Mouse (Mus musculus) hindbrain, embryonic 10.5 days (tissue): ENCODE results near the gene Gstt2. TPM values are rescaled to one million over a fixed set of nuclear protein-coding genes. Genes with fewer than 3 reads are reported as not detected.
A peak's percentile ranks its signal among the peaks of the same experiment; 100 is the strongest.

Experiments
- DNase-seq: peaks from one replicate; pipeline ENCODE4 v3.0.0-alpha.2; 2017; ENCODE audit warnings: low spot score
- H3K27ac ChIP-seq: fragments of 300-500 bp; sonication (generic); 2 replicates; pipeline ENCODE4 v1.5.1; 2016; ENCODE audit warnings: mild to moderate bottlenecking, moderate library complexity
- H3K27me3 ChIP-seq: fragments of 300-500 bp; sonication (generic); 2 replicates; pipeline ENCODE4 v1.6.1; 2016; ENCODE audit warnings: mild to moderate bottlenecking; ENCODE audit not compliant: poor library complexity, insufficient read depth, severe bottlenecking
- H3K36me3 ChIP-seq: fragments of 300-500 bp; sonication (generic); 2 replicates; pipeline ENCODE4 v1.6.1; 2016; ENCODE audit warnings: mild to moderate bottlenecking, moderate library complexity
- H3K4me1 ChIP-seq: fragments of 300-500 bp; sonication (generic); replicated peaks from 2 replicates; pipeline ENCODE4 v1.6.1; 2016; ENCODE audit warnings: mild to moderate bottlenecking
- H3K4me3 ChIP-seq: fragments of 300-500 bp; sonication (generic); 2 replicates; pipeline ENCODE4 v1.5.1; 2016; ENCODE audit warnings: mild to moderate bottlenecking, moderate library complexity
- H3K9me3 ChIP-seq: fragments of 300-500 bp; sonication (generic); 2 replicates; pipeline ENCODE4 v1.6.1; 2016; ENCODE audit warnings: mild to moderate bottlenecking, moderate library complexity
- WGBS: fragments of 180-500 bp; shearing (Covaris S2); methylation state at CpG from one replicate; pipeline ENCODE4 v1.1.7; 2016; 5-methylcytosine and 5-hydroxymethylcytosine counted together
- polyA plus RNA-seq: library from polyadenylated mRNA; unstranded; fragments of >200 nt; fragmentation: Nextera tagmentation; extraction: Ambion mirVana; gene quantifications from 2 replicates; pipeline ENCODE4 v1.2.1, GENCODE M21; 2016

The Gstt2 gene
- polyA plus RNA-seq, 1 experiment from 2014 or later: 7.9 TPM

- peak overlapping the region; percentile 52 for H3K4me3 ChIP-seq
Measured at GRCm38 (mm10) chr10:75797619-75798175, 39.5 kb downstream of the Gstt2 start.

GRCm38 (mm10) chr10:75796731-75797516 is 40.3 kb downstream of the Gstt2 start:
- Histone ChIP-seq H3K27me3 (peaks cover 24% of the 10 kb centered on the region), H3K4me3 (peak overlapping the region; percentile 52), H3K27ac (peak overlapping the region; percentile 64; the same call in 1 of the 2 replicates), H3K9me3 (no peaks in the 10 kb centered on the region), H3K4me1 (peaks cover 31% of the 10 kb centered on the region), H3K36me3 (no peaks in the 10 kb centered on the region)
- WGBS: 44% methylated on average over 11 of the region's 11 CpGs
- DNase-seq: no peak

More at GRCm38 (mm10) chr10:75797619-75798175, 39.5 kb downstream of the Gstt2 start:
- peaks cover 31% of the 10 kb centered on the region for H3K4me1 ChIP-seq
- H3K27ac ChIP-seq: peak overlapping the region; percentile 64; the same call in 1 of the 2 replicates
- no peaks in the 10 kb centered on the region for H3K36me3 ChIP-seq
- DNase-seq: peak; percentile 42
- WGBS: 2% methylated on average over 12 of the region's 12 CpGs
- no peaks in the 10 kb centered on the region for H3K9me3 ChIP-seq
- H3K27me3 ChIP-seq: peaks cover 24% of the 10 kb centered on the region

- 42% methylated on average over 3 of the region's 3 CpGs for WGBS
- peaks cover 35% of the 10 kb centered on the region for H3K4me1 ChIP-seq
- H3K36me3 ChIP-seq: no peaks in the 10 kb centered on the region
- no peaks in the 10 kb centered on the region for H3K9me3 ChIP-seq
- H3K27me3 ChIP-seq: peaks cover 24% of the 10 kb centered on the region
- no peak overlapping the region for H3K27ac ChIP-seq
- no peak for DNase-seq
- no peak overlapping the region for H3K4me3 ChIP-seq
Measured at GRCm38 (mm10) chr10:75794880-75795279, 42.3 kb downstream of the Gstt2 start.

- no peak overlapping the region for H3K4me3 ChIP-seq
- H3K27me3 ChIP-seq: no peaks in the 10 kb centered on the region
- H3K36me3 ChIP-seq: no peaks in the 10 kb centered on the region
- WGBS: 27% methylated on average over 7 of the region's 7 CpGs
- no peak overlapping the region for H3K27ac ChIP-seq
- DNase-seq: no peak
- H3K9me3 ChIP-seq: no peaks in the 10 kb centered on the region
- H3K4me1 ChIP-seq: peaks cover 16% of the 10 kb centered on the region
Measured at GRCm38 (mm10) chr10:75790773-75791172, 46.5 kb downstream of the Gstt2 start.

- WGBS: 90% methylated on average over 5 of the region's 5 CpGs
- Histone ChIP-seq H3K36me3 (no peaks in the 10 kb centered on the region), H3K27ac (no peak overlapping the region), H3K27me3 (0 out of 2 replicates have a peak, but pooled peaks cover 2% of the 10 kb centered on the region), H3K4me3 (no peak overlapping the region), H3K9me3 (no peaks in the 10 kb centered on the region), H3K4me1 (peaks cover 10% of the 10 kb centered on the region; the same call in 1 of the 2 replicates)
- no peak for DNase-seq
Measured at GRCm38 (mm10) chr10:75789841-75790240, 47.4 kb downstream of the Gstt2 start.

- 80% methylated on average over 6 of the region's 6 CpGs for WGBS
- H3K9me3 ChIP-seq: no peaks in the 10 kb centered on the region
- H3K36me3 ChIP-seq: no peaks in the 10 kb centered on the region
- no peak overlapping the region for H3K4me3 ChIP-seq
- DNase-seq: no peak
- no peak overlapping the region for H3K27ac ChIP-seq
- H3K27me3 ChIP-seq: 0 out of 2 replicates have a peak, but pooled peaks cover 4% of the 10 kb centered on the region
- H3K4me1 ChIP-seq: 0 out of 2 replicates have a peak, but pooled peaks cover 4% of the 10 kb centered on the region
Measured at GRCm38 (mm10) chr10:75789081-75789735, 48.0 kb downstream of the Gstt2 start.

GRCm38 (mm10) chr10:75788277-75788676 is 48.9 kb downstream of the Gstt2 start:
- 95% methylated on average over 8 of the region's 8 CpGs for WGBS
- H3K27me3 ChIP-seq: 0 out of 2 replicates have a peak, but pooled peaks cover 4% of the 10 kb centered on the region
- H3K9me3 ChIP-seq: no peaks in the 10 kb centered on the region
- H3K4me1 ChIP-seq: 0 out of 2 replicates have a peak, but pooled peaks cover 4% of the 10 kb centered on the region
- no peak overlapping the region for H3K4me3 ChIP-seq
- no peak for DNase-seq
- no peak overlapping the region for H3K27ac ChIP-seq
- no peaks in the 10 kb centered on the region for H3K36me3 ChIP-seq

- WGBS: 71% methylated on average over 1 of the region's 1 CpGs
- no peak overlapping the region for H3K27ac ChIP-seq
- peaks cover 28% of the 10 kb centered on the region for H3K27me3 ChIP-seq
- no peaks in the 10 kb centered on the region for H3K36me3 ChIP-seq
- no peak overlapping the region for H3K4me3 ChIP-seq
- no peak for DNase-seq
- no peaks in the 10 kb centered on the region for H3K9me3 ChIP-seq
- peaks cover 9% of the 10 kb centered on the region for H3K4me1 ChIP-seq
Measured at GRCm38 (mm10) chr10:75785442-75785841, 51.8 kb downstream of the Gstt2 start.

Other genes starting within 250 kb of the Gstt2 start
- 0.30 and 0.82 TPM in 2 replicates for gene Ggt5, start 248.1 kb downstream of the Gstt2 start, polyA plus RNA-seq
- 2.0 and 3.0 TPM in 2 replicates for gene Susd2, start 193.4 kb downstream of the Gstt2 start, polyA plus RNA-seq
- 36.8 and 38.4 TPM in 2 replicates for gene Cabin1, start 73.1 kb downstream of the Gstt2 start, polyA plus RNA-seq
- gene Ddt, start 64.0 kb downstream of the Gstt2 start, polyA plus RNA-seq: 94.1 and 95.3 TPM in 2 replicates
- not detected in 2 replicates for gene Gm20441, start 56.5 kb downstream of the Gstt2 start, polyA plus RNA-seq
- gene Gstt3, start 56.0 kb downstream of the Gstt2 start, polyA plus RNA-seq: 1.4 and 1.9 TPM in 2 replicates
- 3.8 and 4.1 TPM in 2 replicates for gene Gstt1, start 38.8 kb downstream of the Gstt2 start, polyA plus RNA-seq
- gene Gstt4, start 14.9 kb downstream of the Gstt2 start, polyA plus RNA-seq: not detected in 2 replicates
- gene Mif, start 22.8 kb upstream of the Gstt2 start, polyA plus RNA-seq: 2,694 and 3,395 TPM in 2 replicates
- 1.6 and 3.1 TPM in 2 replicates for gene Derl3, start 56.0 kb upstream of the Gstt2 start, polyA plus RNA-seq
- 284 and 332 TPM in 2 replicates for gene Smarcb1, start 84.2 kb upstream of the Gstt2 start, polyA plus RNA-seq
- gene Chchd10, start 95.7 kb upstream of the Gstt2 start, polyA plus RNA-seq: 9.3 and 13.1 TPM in 2 replicates
- 31.0 and 41.3 TPM in 2 replicates for gene Mmp11, start 99.1 kb upstream of the Gstt2 start, polyA plus RNA-seq
- 0.85 and 1.6 TPM in 2 replicates for gene Gm867, start 103.2 kb upstream of the Gstt2 start, polyA plus RNA-seq
- 0.37 and 0.61 TPM in 2 replicates for gene Vpreb3, start 105.6 kb upstream of the Gstt2 start, polyA plus RNA-seq
- gene Gm5134, start 117.1 kb upstream of the Gstt2 start, polyA plus RNA-seq: not detected in 2 replicates
- 29.7 and 37.6 TPM in 2 replicates for gene Zfp280b, start 195.2 kb upstream of the Gstt2 start, polyA plus RNA-seq